Mouse (Mus musculus) bone marrow, adult 2 months (tissue): ENCODE measurements around the gene Cd209b. TPM values are rescaled to one million over a fixed set of nuclear protein-coding genes. Genes with fewer than 3 reads are reported as not detected.

ENCODE experiments used
- H3K27ac ChIP-seq: fragments of 200-500 bp; 2 replicates; pipeline ENCODE4 v1.5.1; 2012; ENCODE audit warnings: low read depth, mild to moderate bottlenecking, control low read depth, inconsistent platforms, low read length; ENCODE audit not compliant: control insufficient read depth, poor library complexity, insufficient read depth
- H3K4me1 ChIP-seq: fragments of 200-500 bp; 2 replicates; pipeline ENCODE4 v1.6.1; 2011; ENCODE audit warnings: low read length; ENCODE audit not compliant: control insufficient read depth, insufficient read depth
- H3K4me3 ChIP-seq: fragments of 200-500 bp; replicated peaks from 2 replicates; pipeline ENCODE3; 2011; ENCODE audit warnings: mild to moderate bottlenecking, low read depth, low read length, control low read depth; ENCODE audit not compliant: control insufficient read depth
- CTCF ChIP-seq: fragments of 200-500 bp; IDR thresholded peaks from 2 replicates; pipeline ENCODE4 v1.5.1; 2011; ENCODE audit warnings: low read length, control low read depth; ENCODE audit not compliant: control insufficient read depth, insufficient read depth
- POLR2A ChIP-seq: fragments of 200-500 bp; IDR thresholded peaks from 2 replicates; pipeline ENCODE4 v1.6.1; 2011; ENCODE audit warnings: low read depth, mild to moderate bottlenecking, control low read depth, low read length, borderline replicate concordance; ENCODE audit not compliant: control insufficient read depth
- WGBS: fragments of 180-500 bp; shearing (Covaris S2); methylation state at CpG from one replicate; pipeline ENCODE4 v1.1.7; 2018; 5-methylcytosine and 5-hydroxymethylcytosine counted together
- polyA plus RNA-seq: library from polyadenylated mRNA; stranded (reverse); fragments of >200 nt; gene quantifications from 2 replicates; pipeline ENCODE4 v1.2.4, GENCODE M21; 2011; ENCODE audit warnings: low replicate concordance; ENCODE audit not compliant: missing spikeins, insufficient read depth, insufficient read length

The Cd209b gene
- not detected in 2 replicates for polyA plus RNA-seq

- H3K4me3 ChIP-seq, result no peak within 1 kb of the TSS
- H3K27ac ChIP-seq, result no peak within 1 kb of the TSS
- WGBS, result 81% methylated on average over 3 of the region's 3 CpGs
- TF ChIP-seq CTCF (no peak), POLR2A (no peak)
- H3K4me1 ChIP-seq, result no peaks in the 10 kb centered on the region
These were observed at the start of gene Cd209b for GRCm38 (mm10) chr8:3926744-3927143. Gene Cd209b, minus strand, starts transcription at chr8:3926844.

DNA sequence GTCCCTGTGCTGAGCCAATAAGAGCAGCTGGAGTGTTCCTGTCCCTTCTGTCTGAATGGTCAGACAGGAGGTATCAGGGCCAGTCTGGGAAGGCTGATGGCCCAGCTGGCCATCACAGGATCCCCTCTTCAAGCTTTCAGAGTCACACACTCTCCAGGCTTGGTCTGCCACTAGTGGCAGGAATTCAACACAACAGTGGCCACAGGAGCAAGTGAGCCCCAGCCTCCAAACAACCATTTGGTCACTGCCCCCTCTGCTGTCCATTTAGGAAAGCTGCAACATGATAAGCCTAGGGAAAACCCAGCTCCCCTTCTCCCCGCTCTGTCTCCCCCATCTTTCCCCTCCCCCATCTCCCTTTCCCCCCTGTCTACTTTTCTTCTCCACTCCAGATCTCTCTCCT, 29.4 kb upstream of the Cd209b start:
- WGBS, result 35% methylated on average over 1 of the region's 1 CpGs
- Histone ChIP-seq H3K27ac (no peak overlapping the region), H3K4me3 (no peak overlapping the region), H3K4me1 (no peaks in the 10 kb centered on the region)
- TF ChIP-seq POLR2A (no peak), CTCF (peak; percentile 51)

GRCm38 (mm10) chr8:3954646-3955045, 28.0 kb upstream of the Cd209b start, which contains the start of gene Cd209c:
Gene Cd209c, minus strand, starts transcription at chr8:3954746.
- whole genome bisulfite sequencing, result 64% methylated on average over 1 of the region's 1 CpGs
- Histone ChIP-seq H3K4me3 (no peak within 1 kb of the TSS), H3K27ac (no peak within 1 kb of the TSS), H3K4me1 (no peaks in the 10 kb centered on the region)
- TF ChIP-seq POLR2A (no peak), CTCF (no peak)

- Histone ChIP-seq H3K4me3 (no peak overlapping the region), H3K4me1 (no peaks in the 10 kb centered on the region), H3K27ac (no peak overlapping the region)
- TF ChIP-seq CTCF (no peak), POLR2A (no peak)
- WGBS, result 44% methylated on average over 3 of the region's 3 CpGs
These were observed 13.4 kb upstream of the Cd209b start for GRCm38 (mm10) chr8:3940023-3940422.

GRCm38 (mm10) chr8:3878455-3878854, 48.2 kb downstream of the Cd209b start, which contains the start of gene Cd209d:
Gene Cd209d, minus strand, starts transcription at chr8:3878555.
- no peak within 1 kb of the TSS for H3K27ac ChIP-seq
- no peak for TF ChIP-seq POLR2A
- TF ChIP-seq CTCF, result no peak
- WGBS, result 52% methylated on average over 4 of the region's 4 CpGs
- no peak within 1 kb of the TSS for H3K4me3 ChIP-seq
- H3K4me1 ChIP-seq, result no peaks in the 10 kb centered on the region

DNA sequence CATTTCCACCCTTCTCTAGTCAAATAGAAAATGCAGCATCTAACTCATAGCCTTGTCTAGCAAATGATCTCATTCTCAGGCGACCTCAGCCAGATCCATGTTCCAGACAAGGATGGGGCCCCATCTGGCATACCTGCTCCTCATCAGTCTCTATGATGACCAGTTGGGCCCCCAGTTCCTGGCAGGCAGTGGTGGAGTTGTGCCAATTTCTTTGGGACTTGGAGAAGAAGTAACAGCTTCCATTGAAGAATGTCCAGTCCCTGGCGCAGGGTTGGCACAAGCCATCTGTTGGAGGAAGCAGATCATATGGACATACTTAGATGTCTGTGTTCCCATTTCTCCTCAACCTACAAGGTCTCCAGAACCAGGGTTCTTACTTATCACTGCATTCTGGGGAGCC, 50.5 kb downstream of the Cd209b start:
- Histone ChIP-seq H3K4me3 (no peak overlapping the region), H3K27ac (no peak overlapping the region), H3K4me1 (no peaks in the 10 kb centered on the region)
- TF ChIP-seq CTCF, result no peak
- TF ChIP-seq POLR2A, result no peak
- WGBS, result 64% methylated on average over 2 of the region's 2 CpGs

Other genes starting within 250 kb of the Cd209b start
- gene Fcer2a, start 232.7 kb downstream of the Cd209b start, polyA plus RNA-seq, result 16.8 and 37.3 TPM in 2 replicates
- gene Clec4g, start 206.2 kb downstream of the Cd209b start, polyA plus RNA-seq, result not detected in 2 replicates
- 1.3 and 3.4 TPM in 2 replicates for gene Cd209a, start 177.9 kb downstream of the Cd209b start, polyA plus RNA-seq
- gene Cd209e, start 72.5 kb downstream of the Cd209b start, polyA plus RNA-seq, result not detected in 2 replicates
- gene Cd209d, start 48.3 kb downstream of the Cd209b start, polyA plus RNA-seq, result 2.2 and 3.1 TPM in 2 replicates
- gene Cd209c, start 27.9 kb upstream of the Cd209b start, polyA plus RNA-seq, result 2.3 TPM in 1 of 2 replicates, not detected in the other
- gene Cd209f, start 179.0 kb upstream of the Cd209b start, polyA plus RNA-seq, result 6.1 and 12.5 TPM in 2 replicates
- 1.4 TPM in 1 of 2 replicates, not detected in the other for gene Cd209g, start 207.3 kb upstream of the Cd209b start, polyA plus RNA-seq
- gene Evi5l, start 239.7 kb upstream of the Cd209b start, polyA plus RNA-seq, result 8.7 and 8.8 TPM in 2 replicates